Mouse (Mus musculus) cerebellum, adult 9-11 months (tissue): Measurements from ENCODE around the gene Tppp2.
"Not testable (repeated sequence)": the region's sequence is repeated elsewhere in the genome, so short reads cannot be mapped to it uniquely, and the experiment has no call there.

Source experiments
- DNase-seq: peaks from one replicate; pipeline ENCODE4 v3.0.0; 2022

The Tppp2 gene

DNA sequence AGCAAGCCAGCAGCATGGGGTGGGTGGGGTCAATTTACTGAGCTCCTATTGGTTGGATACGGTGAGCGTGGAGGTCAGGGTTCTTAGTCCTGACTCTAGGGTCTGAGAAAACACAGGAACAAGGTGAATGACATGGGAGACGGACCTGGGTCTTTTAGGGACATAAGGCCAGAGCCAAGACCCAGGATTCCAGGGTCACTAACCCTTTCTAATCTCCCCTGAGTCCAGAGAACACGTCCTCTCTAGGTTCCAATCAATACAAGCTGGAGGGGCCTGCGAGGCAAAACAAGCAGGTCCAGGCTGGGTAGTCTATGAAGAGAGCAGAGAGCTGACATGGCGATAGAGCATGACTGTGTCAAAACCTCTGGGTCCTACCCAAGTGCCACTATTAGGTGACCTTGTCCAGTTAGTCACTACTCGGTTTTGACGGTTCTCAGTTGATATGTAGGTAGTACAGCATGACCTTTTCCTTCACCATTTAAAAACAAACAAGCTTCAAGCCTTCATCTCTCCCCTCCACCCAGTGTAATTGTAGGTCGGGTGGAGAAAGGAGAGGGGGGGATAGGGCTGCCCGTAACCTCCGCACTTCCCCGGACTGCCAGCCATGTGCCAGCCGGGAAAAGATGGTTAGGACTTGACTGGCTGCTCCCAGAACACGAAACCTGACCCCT is 5.7 kb upstream of the Tppp2 start:
- no peak for DNase-seq

DNA sequence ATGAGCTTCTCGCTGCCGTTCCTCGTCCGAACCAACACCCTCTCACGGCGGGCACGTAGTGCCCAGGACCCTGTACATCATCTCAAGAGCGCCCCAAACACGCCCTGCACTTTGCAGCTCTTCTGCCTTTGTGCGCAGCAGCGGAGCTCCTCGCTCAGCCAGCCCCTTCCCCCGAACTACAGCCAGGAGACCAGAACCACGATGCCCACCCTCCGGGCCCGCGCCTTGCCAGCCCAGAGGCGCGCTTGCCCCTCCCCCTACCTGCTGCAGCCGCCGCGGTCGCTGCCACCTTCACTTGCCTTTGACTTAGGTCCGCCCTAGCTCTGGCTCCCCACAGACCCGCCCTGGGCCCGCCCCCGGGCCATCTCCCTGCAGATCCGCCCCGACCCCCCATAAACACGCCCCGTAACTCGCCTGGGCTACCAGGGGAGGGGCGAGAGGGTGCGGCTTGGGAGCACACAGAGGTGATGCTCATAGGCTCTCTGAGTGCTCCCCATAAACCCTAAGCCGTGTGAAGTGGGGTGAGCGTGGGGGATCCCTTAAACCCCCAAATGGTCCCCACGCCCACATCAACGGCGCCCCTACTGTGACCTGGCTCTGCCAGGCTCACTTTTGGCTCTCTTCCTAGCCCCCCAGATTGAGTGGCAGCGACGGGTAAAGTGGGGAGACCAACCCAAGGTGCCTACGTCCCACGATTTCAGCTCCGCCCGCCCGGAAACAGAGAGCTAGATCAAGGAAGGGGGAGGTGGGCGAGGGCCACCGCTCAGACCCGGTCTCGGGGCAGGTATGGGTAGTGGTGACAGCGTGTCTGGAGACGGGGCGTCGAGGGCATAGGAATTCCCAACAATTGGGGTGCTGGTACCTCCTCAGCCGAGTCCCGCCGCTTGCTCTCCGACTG is 4.9 kb upstream of the Tppp2 start:
- DNase-seq, result peak; percentile 82

DNA sequence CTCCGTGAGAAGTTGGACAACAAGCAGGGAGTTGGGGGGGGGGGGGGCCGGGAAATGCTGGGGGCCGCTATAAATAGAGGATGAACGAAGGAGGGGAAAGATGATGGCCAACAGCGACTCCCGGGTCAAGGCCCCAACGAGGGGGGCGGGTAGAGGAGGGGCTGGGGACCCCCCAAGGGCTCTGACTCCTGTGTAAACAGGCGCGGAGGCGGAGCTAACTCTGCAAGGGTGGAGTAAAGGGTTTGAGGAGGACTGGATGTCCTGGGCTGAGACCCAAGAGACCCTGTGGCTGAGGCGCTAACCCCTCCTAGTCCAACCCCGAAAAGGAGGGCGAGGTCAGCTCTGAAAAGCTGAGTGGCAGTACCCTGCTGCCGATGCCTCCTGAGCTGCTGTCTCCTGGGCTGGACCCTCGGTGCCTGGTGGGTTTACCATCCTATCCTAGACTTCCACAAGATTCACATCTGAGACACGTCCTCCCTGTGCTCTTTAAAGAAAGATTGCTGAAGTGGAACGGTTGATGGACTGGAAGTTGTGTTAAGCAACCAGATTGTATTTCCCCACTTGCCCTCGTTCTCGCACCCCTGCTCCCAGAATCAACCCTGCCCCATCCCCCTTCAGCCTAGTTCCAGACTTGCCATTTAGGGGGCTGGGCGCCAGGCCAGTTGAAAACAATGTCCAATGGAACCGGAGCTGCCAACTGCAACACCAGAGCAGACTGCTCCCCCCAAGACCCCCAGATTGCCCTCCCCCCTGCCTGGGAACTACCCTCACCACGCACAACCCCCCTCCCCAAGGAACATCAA is 4.1 kb upstream of the Tppp2 start, which contains the start of gene Ndrg2:
Gene Ndrg2 (minus strand): TSS at position 199 of the 803 bp plus-strand sequence.
- DNase-seq, result peak; percentile 78

DNA sequence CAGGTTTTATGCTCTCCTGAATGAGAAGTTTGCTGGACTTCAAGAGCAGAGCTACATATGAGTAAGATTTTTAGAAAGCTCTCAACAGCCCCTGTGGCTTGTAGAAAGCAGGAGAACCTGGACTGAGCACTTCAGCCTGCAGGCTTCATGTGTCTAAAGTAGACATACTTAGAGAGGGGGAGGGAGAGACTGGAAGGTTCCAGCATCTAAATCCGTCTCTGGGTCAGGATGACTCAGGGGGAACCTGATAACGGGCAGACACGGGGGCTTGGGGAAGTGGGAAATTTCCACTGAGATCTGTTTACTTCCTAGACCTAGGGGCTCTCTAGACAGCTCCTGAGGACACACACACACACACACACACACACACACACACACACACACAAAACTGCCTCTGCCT is 3.2 kb upstream of the Tppp2 start:
- DNase-seq, result no peak

DNA sequence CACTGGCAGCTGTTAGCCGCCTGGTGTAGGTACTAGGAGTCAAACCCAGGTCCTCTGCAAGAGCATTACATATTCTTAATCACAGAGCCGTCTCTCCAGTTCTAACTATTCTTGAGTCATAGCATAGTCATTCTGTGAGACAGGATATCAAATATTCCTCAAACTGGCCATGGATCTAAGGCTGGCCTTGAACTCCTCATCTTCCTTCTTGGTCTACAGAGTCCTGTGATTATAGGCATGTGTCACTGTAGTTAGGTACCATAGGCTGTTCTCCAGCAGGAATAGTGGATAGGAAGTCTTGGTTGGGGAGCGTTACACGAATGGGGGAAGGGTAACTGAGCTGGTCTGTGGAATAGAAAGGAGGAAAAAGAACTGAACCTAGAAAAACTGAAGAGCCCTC is 1.7 kb upstream of the Tppp2 start:
- DNase-seq, result no peak

DNA sequence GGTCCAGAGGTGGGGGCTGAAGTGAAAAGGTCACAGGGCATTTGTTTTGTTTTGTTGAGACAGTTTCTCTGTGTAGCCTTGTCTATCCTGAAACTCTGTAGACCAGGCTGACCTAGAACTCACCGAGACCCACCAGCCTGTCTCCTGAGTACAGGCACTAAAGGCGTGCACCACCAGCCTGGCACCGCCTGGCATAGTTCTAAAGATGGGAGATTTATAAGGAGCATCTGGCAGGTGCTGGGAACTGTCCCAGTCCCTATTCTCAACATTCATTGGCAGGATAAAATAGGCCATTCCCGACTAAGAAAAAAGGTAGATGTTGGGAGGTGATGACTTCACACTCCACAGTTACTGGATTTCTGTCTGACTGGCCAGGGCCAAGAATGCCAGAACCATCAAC is 741 bp downstream of the Tppp2 start:
- no peak for DNase-seq

DNA sequence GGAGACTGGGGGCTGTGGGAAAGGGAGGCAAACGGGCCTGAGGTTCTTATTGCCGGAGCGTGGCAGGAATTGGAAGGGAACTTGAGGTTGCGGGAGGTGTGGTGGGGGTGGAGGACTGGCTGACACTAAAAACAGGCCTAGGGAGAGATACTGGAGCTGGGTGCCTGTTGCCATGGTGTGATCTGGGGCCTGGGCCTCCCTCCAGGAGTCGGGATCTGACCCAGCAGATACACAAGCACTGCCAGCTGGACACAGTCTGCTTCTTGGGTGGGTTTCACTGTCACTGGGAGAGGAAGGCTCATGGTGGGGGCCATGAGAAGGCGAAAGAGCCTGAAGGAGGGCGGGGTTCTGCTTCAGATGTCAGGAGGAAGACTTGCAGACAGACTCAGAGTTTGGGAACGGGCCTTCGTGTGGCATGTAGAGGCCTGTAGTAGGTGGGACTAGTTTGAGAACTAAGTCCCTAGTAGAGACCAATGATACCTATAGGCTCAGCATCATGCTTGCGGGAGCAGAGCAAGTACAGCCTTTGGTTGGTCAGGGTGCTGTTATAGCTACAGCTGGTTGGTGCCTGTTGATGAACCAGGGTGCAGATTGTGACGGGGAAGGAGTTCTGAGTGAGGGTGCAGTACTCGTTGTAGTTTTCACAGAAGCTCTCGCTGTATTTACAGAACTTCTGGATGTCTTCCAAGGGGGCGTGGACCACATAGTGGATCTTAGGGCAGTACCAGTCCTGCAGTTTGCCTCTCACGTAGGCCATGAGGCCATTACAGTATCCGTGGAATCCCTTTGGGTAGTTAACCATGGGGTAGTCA is 3.7 kb downstream of the Tppp2 start:
- DNase-seq, result peak; percentile 53

DNA sequence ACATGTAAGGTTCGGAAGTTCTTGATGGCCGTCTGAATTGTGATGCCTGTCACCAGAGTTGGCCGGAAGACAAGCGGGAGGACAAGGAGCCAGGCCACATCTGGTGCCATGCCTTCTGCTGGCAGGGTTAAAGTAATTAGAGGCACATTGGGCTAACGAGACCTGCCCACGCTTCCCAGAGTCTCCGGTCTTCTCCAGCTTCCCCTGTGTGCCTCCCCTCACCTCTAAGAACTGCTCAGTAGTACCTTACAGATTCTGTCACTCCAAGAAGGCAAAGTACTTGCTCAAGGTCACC is 4.3 kb downstream of the Tppp2 start, which contains the start of gene Rnase13:
Gene Rnase13 (minus strand): TSS at position 203 of the 295 bp plus-strand sequence.
- no peak for DNase-seq

DNA sequence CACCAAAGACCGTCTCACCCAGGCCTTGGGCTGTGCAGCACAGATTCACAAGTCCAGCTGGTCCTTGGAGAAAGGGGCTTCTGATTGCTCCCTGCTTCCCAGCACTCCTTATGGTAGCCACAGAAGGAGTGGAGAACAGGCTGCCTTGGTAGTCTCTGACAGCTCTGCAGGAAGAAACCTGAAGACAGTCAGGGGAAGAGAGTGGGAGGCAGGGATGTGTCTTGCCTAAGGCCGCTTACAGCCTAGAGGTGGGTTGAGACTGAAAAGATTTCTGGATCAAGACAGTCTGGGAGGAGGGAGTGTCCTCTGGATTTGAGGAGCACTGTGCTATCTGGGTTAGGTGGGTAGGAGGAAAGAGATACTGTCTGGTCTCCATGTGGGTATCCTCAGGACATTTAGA is 4.7 kb downstream of the Tppp2 start:
- DNase-seq, result no peak

DNA sequence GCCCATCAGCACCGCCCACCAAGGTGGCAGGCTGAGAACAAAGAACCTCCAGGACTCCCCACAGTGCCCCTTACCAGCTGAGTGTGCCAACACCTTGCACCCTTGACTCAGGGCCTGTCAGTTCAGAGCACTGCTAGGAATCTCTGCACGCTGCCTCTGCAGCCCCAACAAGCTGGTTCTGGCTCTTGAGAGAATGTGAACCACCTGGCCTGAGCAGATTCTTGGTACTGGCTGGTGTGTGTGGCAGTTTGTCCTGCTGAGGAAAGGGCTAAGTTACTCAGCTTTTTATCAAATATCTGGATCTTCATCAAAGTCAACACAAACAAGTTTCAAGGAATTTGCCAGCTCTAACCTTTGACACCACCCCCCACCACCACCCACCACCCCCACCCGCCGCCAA is 5.3 kb downstream of the Tppp2 start:
- no peak for DNase-seq

DNA sequence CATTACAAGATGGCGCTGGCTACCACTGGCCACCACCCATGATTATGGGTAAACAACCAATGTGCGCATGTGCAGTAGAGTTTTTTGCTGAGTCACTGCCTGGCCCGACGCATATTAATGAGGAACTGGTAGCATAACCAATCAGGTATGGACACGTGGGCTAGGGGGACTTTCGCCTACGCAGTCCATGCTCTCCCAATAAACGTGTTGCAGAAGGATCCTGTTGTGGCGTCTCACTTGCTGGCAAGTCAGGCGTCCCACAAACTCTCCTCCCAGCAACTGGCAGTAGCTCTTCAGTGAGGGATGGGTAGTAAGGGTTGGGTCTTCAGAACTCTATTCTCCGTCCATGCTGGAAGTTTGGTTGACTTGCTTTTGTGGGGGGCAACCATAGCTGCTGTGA is 8.7 kb downstream of the Tppp2 start:
- not testable (repeated sequence) for DNase-seq

DNA sequence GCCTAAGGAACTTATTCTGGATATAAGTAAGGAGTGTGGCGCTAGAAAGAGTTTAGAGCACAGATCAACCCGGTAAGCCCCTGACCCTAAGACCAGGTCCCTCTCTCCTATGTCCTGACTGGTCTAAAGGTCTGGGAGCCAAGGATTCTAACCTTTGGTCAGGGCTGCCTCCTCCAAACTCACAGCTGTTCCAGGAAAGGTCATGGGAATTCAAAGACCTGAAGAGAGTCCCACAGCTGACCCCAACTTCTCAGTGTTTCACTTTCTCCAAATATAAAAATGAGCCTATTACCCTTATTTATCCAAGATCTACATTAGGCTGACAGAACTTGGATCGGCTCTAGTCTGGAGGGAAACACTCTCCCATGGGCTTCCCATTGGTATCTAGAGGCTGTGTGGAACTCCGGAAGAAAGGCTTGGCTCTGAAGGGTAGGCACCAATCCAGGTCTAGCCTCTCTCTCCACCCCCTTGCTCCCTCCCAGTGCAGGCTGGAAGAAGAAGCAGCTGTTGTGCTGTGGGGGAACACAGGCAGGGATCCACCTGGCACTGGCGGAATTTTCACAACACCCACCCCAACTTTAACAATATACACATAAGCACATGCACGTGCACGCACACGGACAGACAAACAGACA is 11.2 kb downstream of the Tppp2 start:
- peak; percentile 28 for DNase-seq

DNA sequence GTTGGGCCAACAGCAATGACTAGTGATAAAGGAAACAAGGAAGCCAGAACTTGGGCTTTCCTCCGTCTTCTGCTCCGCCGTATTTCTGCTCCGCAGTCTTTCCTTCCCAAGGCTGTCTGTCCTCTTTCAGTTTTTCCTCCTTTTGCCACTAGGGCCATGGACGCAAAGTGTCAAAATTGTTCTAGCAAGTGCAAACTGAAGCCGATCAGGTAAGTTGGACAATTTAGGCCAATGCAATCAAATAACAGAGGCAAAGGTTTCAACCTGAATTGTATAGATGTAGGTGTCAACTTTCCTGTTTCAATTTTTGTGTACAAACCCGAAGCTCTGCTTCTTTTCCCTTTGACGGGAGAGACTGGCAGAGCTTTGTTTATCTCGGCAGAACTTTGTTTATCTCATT is 11.7 kb downstream of the Tppp2 start:
- DNase-seq, result no peak

DNA sequence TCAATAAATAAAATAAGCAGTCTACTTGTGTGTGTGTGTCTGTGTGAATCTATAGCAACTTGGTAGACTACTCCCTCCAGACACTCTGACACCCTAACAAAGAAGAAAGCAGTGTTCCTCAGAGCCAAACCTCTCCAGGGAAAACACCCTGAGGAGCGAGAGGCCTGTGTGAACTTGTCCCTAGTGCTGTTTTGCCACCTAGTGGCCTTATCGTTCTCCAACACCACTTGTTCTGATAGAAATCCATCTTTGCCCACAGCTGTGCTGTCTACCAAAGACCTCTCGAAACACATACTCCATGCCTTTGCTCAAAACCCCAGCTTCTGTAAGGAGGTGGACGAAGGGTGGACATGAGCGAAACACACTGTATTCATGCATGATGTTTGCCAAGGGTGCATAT is 12.6 kb downstream of the Tppp2 start:
- DNase-seq, result peak; percentile 37

DNA sequence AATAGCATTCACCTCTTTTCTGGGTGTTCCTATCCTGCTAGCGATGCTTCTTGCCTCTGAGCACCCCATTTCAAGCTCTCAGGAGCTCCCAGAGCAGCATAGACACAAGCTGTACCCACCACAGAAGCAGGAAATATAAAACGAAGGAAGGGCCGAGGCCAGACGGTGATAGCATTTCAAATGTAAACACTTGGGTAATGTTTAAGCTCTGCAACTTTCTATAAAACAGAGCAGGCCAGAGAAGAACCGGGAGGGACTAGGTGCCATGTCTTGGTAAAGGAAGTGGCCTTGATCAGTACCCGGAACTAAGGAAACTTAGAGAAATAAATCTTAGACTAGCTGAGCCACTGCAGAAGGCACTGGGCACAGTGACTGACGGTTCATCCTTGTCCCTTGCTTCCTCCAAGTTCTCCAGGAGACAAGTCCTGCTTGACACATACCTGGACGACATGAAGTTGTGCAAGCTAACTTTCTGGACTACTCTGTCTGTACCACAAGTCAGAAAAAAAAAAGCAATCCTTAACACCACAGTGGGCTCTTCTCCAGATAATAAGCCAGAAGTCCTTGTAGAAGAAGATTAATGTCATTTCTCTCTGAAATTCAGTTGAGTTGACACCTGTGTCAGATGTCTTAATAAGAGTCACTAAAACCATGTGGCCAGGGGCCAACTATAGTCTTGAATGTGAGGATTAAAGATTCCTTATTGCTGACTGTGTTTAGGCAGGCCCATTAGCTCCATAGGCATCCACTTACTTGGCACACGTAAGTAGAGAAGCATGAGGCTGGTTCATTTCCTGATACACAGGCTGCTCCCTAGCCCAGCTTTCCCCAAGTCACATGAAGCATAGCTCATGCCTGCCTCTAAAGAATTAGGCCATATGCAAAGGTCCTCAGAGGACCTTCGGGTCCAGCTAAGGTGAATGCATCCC is 14.1 kb downstream of the Tppp2 start:
- no peak for DNase-seq

DNA sequence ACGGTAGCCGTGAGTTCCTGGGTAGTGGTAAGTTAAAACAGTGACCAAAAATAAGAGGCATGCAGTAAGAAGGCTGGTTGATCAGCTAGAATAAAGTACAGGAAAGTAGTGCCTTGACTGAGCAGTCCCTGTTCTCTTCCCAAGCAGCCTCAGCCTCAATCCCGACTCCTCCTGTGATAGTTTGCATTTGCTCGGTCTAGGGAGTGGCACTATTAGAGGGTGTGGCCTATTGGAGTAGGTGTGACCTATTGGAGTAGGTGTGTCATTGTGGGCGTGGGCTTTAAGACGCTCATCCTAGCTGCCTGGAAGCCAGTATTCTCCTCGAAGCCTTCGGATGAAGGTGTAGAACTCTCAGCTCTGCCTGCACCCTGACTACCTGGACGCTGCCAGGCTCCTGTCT is 20.8 kb downstream of the Tppp2 start:
- no peak for DNase-seq

DNA sequence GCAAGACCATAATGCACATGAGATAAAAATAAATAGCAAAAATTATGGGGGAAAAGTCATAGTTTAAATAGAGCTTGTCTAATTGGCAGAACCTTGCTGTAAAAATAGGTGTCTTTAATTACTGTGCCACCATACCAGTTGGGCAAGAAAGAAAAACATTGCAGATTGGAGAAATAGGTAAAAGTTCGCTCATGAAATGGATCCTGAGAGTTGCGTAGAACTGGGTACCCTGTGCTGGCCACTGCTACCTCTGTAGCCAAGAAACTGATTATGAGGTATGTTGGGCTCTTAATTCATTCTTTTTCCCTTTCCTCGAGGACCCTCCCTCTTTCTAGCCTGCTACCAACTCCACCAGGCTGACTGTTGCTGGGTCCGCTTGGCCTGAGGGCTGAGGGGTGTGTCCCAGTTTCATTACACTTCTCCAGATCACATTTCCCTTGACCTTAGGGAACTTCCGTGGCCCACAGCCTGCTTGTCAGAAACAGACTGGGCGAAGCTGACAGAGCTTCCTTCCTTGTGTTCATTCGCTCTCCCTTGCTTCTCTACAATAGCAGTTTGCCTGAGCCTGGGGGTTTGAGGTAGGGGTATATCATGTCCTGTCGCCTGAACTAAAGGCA is 22.8 kb downstream of the Tppp2 start:
- no peak for DNase-seq

DNA sequence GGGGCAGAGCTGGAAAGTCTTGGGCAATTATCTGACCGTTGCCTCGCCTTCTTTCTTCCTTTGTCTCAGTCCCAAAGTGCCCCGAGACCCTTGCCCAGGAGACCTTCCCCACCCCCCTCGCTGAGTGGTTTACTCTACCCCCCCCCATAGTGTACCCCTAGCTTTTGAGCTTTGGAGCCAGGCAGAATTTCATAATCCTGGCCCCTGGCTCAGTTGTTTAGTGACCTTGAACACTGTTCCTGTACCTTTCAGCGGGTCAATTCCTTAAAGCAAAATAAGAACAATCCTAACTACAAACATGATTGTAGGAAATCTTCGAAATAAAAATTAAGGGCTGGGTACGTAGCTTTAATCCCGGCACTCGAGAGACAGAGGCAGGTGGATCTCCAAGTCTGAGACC is 23.4 kb downstream of the Tppp2 start:
- DNase-seq, result no peak

DNA sequence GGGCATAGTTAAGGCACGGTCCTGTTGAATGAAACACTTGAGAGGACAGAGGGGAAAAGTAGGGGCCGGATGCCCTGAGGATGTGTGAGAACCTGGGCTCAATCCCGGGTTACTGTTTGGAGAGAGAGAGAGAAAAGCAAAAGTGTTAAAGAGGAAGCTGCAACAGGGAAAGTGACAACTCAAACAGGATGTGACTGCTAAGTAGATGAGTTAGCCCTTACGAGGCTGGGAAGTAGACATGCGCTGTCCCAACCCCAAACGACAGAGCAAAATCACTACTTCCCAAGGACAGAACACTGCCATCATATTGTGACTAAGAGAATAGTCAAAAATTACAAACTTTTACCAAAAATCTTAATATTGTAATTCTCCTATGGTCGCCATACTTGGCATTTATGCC is 24.0 kb downstream of the Tppp2 start:
- DNase-seq, result no peak

DNA sequence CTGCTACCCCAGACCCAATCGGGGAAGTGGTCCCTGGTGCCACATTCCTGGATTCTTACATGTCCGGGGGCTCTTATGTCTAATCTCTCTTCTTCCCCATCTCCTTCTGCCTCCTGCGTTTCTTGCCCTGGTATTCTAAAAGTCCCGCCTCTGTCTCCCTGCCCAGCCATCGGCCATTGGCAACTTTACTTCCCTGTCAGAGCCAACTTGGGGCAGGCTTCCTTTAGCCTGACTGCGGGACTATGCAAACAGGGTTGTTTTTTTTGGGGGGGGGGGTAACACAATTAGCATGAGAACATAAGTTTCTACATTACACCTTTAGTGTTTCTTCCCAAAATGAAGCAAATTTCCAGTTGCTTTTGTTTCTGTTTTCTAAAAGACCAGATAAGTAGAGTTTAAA is 25.1 kb downstream of the Tppp2 start:
- DNase-seq, result no peak

DNA sequence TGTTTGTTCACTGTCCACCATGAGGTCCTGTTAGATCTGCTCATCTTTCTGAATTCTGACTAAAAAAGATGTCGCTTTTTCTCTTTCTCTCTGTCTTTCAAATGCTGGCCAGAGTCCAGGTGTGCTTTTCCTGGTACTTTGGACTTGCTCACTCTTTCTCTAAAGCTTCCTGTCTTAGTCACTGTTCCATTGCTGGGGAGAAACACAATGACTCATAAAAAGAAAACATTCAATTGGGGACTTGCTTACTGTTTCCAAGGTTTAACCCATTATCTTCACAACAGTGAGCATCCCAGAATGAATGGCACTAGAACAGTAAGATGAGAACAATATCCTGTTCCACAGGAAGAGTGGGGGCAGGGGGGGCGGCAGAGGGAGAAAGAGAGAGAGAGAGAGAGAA is 42.1 kb downstream of the Tppp2 start:
- no peak for DNase-seq
